Mouse (Mus musculus) neutrophil, adult 65 days (primary cell): ENCODE data around the gene Lnpep. TPM values are rescaled to one million over a fixed set of nuclear protein-coding genes. Genes with fewer than 3 reads are reported as not detected.

Experiments used
- total RNA-seq: library from RNA; stranded (reverse); gene quantifications from 2 replicates; pipeline ENCODE4 v1.2.4, GENCODE M21; 2023

Gene Lnpep
- 124 and 135 TPM in 2 replicates for total RNA-seq

DNA sequence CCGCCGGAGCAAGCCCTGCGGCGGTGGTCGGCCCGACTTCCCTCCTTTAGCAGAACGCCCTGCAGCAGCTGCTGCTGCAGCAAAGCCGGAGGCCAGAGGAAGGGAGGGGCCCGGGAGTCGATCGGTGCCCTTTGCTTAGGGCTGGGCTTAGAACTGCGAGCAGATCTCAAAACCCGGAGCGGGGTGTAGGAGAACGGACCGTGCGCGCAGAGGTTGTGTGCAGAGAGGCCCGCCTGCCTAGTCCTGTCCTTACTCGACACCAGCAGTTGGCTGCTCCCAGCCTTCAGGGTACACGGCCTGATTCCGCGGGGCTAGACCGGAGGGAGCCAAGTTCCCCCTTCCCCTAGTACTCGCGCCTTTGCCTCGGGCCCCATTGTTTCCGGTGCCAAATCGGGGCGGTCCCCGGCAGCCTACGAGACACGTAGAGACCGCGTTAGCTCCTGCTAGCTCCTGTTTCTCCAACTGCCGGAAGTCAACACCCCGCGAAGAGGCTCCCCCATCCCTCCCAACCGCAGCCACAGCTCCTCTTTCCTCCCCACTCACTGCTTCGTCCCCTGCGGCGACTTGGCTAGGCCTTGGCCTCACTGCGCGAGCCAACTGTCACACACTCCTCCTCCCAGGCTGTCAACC, at the start of gene Lnpep:
Gene Lnpep (minus strand): TSS at position 94 of the 630 bp plus-strand sequence.

Other genes with a start within 250 kb of the Lnpep start
- gene Lix1, start 222.4 kb downstream of the Lnpep start, total RNA-seq = not detected in 2 replicates
- gene Vmn2r90, start 78.7 kb upstream of the Lnpep start, total RNA-seq = 0.22 TPM in 1 of 2 replicates, not detected in the other
- gene Spaca6, start 202.1 kb upstream of the Lnpep start, total RNA-seq = 1.5 TPM in 2 replicates
- 0.18 TPM in 1 of 2 replicates, not detected in the other for gene Has1, start 230.2 kb upstream of the Lnpep start, total RNA-seq